Mouse (Mus musculus): ENCODE results near the gene Gatad1. TPM values are rescaled to one million over a fixed set of nuclear protein-coding genes. Genes with fewer than 3 reads are reported as not detected.
"Not testable (repeated sequence)": the region's sequence is repeated elsewhere in the genome, so short reads cannot be mapped to it uniquely, and the experiment has no call there.

Gatad1 gene
- total and polyA plus RNA-seq, 3 experiments, result 60.2 to 227 (median 202) TPM

DNA sequence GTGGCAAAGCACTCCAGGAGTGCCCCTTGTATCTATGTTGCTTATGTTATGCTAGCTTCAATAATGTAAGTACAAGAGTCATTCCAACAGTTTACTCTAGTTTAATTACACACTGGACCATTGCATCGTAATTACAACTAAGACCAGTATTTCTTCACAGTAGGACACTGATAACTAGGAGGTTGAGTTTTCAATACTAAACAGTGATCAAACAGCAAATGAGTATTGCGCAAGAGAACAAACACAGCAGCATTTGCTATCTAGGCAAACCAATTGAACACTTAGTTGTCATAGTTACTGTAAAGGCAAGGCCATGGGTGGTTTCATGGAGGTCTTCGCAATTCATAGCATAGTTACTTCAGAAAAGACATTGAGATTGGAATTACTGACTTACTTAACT lies 34.3 kb upstream of the Gatad1 start:
- H3K36me3 ChIP-seq (replicated peaks), result peaks cover 84% of the 10 kb centered on the region

GRCm38 (mm10) chr5:3688298-3688697 lies 31.3 kb upstream of the Gatad1 start:
- Histone ChIP-seq H3K36me3 (replicated peaks) (peaks cover 69% of the 10 kb centered on the region), H3K4me3 (ENCODE audit: low read depth, low read length) (no peak overlapping the region), H3K9me3 (replicated peaks) (no peaks in the 10 kb centered on the region), H3K27me3 (ENCODE audit: insufficient read depth, low read length) (no peaks in the 10 kb centered on the region), H3K4me1 (ENCODE audit: insufficient read depth, low read depth, low read length) (no peaks in the 10 kb centered on the region)
- TF ChIP-seq POLR2AphosphoS5 (IDR thresholded peaks at IDR 0.05; ENCODE audit: insufficient replicate concordance, low read depth, low read length), result no peak
- no peak for TF ChIP-seq TAL1 (conservative IDR thresholded peaks at IDR 0.05; ENCODE audit: low read depth, low read length)
- TF ChIP-seq CTCF (IDR thresholded peaks at IDR 0.05; ENCODE audit: low read depth, low read length), result no peak
- TF ChIP-seq GATA2 (IDR thresholded peaks at IDR 0.05; ENCODE audit: borderline replicate concordance, low read depth, low read length), result no peak
- no peak for TF ChIP-seq GATA1 (IDR thresholded peaks at IDR 0.05; ENCODE audit: borderline replicate concordance, low read length)
- no peak for ATAC-seq (ENCODE audit: extremely low read depth, insufficient number of reproducible peaks, low FRiP score, poor library complexity, severe bottlenecking)
- DNase-seq (ENCODE audit: low spot score), result no peak

More for the DNA sequence above, 34.3 kb upstream of the Gatad1 start:
- DNase-seq (ENCODE audit: low spot score), result no peak
- Histone ChIP-seq H3K4me1 (ENCODE audit: insufficient read depth, low read depth, low read length) (no peaks in the 10 kb centered on the region), H3K4me3 (ENCODE audit: low read depth, low read length) (no peak overlapping the region), H3K27me3 (ENCODE audit: insufficient read depth, low read length) (no peaks in the 10 kb centered on the region), H3K9me3 (replicated peaks) (no peaks in the 10 kb centered on the region)
- TF ChIP-seq TAL1 (conservative IDR thresholded peaks at IDR 0.05; ENCODE audit: low read depth, low read length) (no peak), GATA2 (IDR thresholded peaks at IDR 0.05; ENCODE audit: borderline replicate concordance, low read depth, low read length) (no peak), POLR2AphosphoS5 (IDR thresholded peaks at IDR 0.05; ENCODE audit: insufficient replicate concordance, low read depth, low read length) (no peak), GATA1 (IDR thresholded peaks at IDR 0.05; ENCODE audit: borderline replicate concordance, low read length) (no peak), CTCF (IDR thresholded peaks at IDR 0.05; ENCODE audit: low read depth, low read length) (no peak)
- ATAC-seq (ENCODE audit: extremely low read depth, insufficient number of reproducible peaks, low FRiP score, poor library complexity, severe bottlenecking), result no peak

DNA sequence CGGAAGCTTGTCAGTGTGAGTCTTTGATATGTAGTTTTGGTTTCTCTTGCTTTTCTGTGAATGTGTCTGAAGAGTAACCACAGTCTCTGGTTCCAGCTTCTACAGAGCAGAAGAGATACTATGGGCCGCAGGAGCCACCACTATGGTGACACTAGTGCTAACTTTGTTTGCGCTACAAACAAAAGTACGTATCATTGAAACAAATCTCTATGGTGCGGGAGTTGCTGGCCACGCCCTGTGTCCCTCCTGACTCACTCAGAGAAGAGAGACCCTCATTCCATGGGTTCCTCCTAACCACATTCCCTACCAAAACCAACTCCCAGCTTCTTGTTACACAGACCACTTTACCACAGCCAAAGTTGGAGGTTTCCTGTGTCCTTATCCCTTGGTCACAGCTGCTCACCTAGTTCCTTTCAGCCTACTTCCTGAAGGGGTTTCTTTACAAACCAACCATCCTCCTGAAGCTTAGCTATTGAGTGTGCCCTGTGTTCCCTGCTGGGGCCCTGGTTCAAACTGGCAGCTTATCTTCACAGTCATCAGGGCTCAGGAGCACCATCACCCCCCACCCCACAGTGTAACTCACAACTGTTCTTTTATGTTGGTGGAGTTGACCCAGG lies 13.1 kb upstream of the Gatad1 start:
- peak; percentile 6 for DNase-seq (ENCODE audit: low spot score)
- TF ChIP-seq GATA1 (IDR thresholded peaks at IDR 0.05; ENCODE audit: borderline replicate concordance, low read length) (no peak), CTCF (IDR thresholded peaks at IDR 0.05; ENCODE audit: low read depth, low read length) (no peak), GATA2 (IDR thresholded peaks at IDR 0.05; ENCODE audit: borderline replicate concordance, low read depth, low read length) (no peak), TAL1 (conservative IDR thresholded peaks at IDR 0.05; ENCODE audit: low read depth, low read length) (no peak; the same call in 1 of the 2 replicates), POLR2AphosphoS5 (IDR thresholded peaks at IDR 0.05; ENCODE audit: insufficient replicate concordance, low read depth, low read length) (no peak)
- H3K4me3 ChIP-seq (ENCODE audit: low read depth, low read length), result no peak overlapping the region
- H3K4me1 ChIP-seq (ENCODE audit: insufficient read depth, low read depth, low read length), result peaks cover 23% of the 10 kb centered on the region
- H3K36me3 ChIP-seq (replicated peaks), result no peaks in the 10 kb centered on the region
- no peaks in the 10 kb centered on the region for H3K9me3 ChIP-seq (replicated peaks)
- peaks cover 29% of the 10 kb centered on the region for H3K27me3 ChIP-seq (ENCODE audit: insufficient read depth, low read length)
- peak; percentile 70 for ATAC-seq (ENCODE audit: extremely low read depth, insufficient number of reproducible peaks, low FRiP score, poor library complexity, severe bottlenecking)

- Histone ChIP-seq H3K27me3 (ENCODE audit: insufficient read depth, low read length) (peaks cover 48% of the 10 kb centered on the region), H3K9me3 (replicated peaks) (no peaks in the 10 kb centered on the region), H3K36me3 (replicated peaks) (no peaks in the 10 kb centered on the region), H3K4me1 (ENCODE audit: insufficient read depth, low read depth, low read length) (peaks cover 20% of the 10 kb centered on the region), H3K4me3 (ENCODE audit: low read depth, low read length) (no peak overlapping the region)
- ATAC-seq (ENCODE audit: extremely low read depth, insufficient number of reproducible peaks, low FRiP score, poor library complexity, severe bottlenecking), result no peak
- TF ChIP-seq GATA2 (IDR thresholded peaks at IDR 0.05; ENCODE audit: borderline replicate concordance, low read depth, low read length) (no peak), CTCF (IDR thresholded peaks at IDR 0.05; ENCODE audit: low read depth, low read length) (no peak), POLR2AphosphoS5 (IDR thresholded peaks at IDR 0.05; ENCODE audit: insufficient replicate concordance, low read depth, low read length) (no peak)
- DNase-seq (ENCODE audit: low spot score), result no peak
These were observed 9.6 kb upstream of the Gatad1 start for GRCm38 (mm10) chr5:3666585-3666984.

- H3K27me3 ChIP-seq (ENCODE audit: insufficient read depth, low read length), result peaks cover 48% of the 10 kb centered on the region
- TF ChIP-seq GATA2 (IDR thresholded peaks at IDR 0.05; ENCODE audit: borderline replicate concordance, low read depth, low read length) (no peak), POLR2AphosphoS5 (IDR thresholded peaks at IDR 0.05; ENCODE audit: insufficient replicate concordance, low read depth, low read length) (no peak), GATA1 (IDR thresholded peaks at IDR 0.05; ENCODE audit: borderline replicate concordance, low read length) (no peak), CTCF (IDR thresholded peaks at IDR 0.05; ENCODE audit: low read depth, low read length) (no peak), TAL1 (conservative IDR thresholded peaks at IDR 0.05; ENCODE audit: low read depth, low read length) (no peak)
- DNase-seq (ENCODE audit: low spot score) (no peak), ATAC-seq (ENCODE audit: extremely low read depth, insufficient number of reproducible peaks, low FRiP score, poor library complexity, severe bottlenecking) (no peak)
- H3K4me3 ChIP-seq (ENCODE audit: low read depth, low read length), result no peak overlapping the region
- peaks cover 12% of the 10 kb centered on the region for H3K4me1 ChIP-seq (ENCODE audit: insufficient read depth, low read depth, low read length)
- no peaks in the 10 kb centered on the region for H3K36me3 ChIP-seq (replicated peaks)
- no peaks in the 10 kb centered on the region for H3K9me3 ChIP-seq (replicated peaks)
These were observed 8.2 kb upstream of the Gatad1 start for GRCm38 (mm10) chr5:3665225-3665624.

DNA sequence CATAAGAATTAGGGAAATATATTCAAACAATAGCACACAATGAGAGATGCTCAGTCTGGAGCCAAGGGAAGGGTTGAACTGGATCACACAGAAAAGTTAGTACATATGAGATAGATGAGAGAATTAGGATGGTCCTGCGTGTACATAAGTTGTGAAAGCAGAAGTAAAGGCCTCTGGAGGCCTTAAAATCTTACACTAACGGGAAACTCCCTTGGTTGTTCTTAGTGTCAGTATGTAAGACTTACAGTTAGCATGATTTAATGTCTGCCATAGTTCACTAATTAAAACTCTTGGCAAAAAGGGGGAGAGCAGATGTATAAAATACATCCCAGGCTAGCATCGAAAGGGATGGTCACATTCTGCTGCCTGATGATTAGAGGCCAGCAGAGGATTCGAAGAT lies 3.2 kb downstream of the Gatad1 start:
- TF ChIP-seq GATA1 (IDR thresholded peaks at IDR 0.05; ENCODE audit: borderline replicate concordance, low read length) (no peak), CTCF (IDR thresholded peaks at IDR 0.05; ENCODE audit: low read depth, low read length) (no peak), GATA2 (IDR thresholded peaks at IDR 0.05; ENCODE audit: borderline replicate concordance, low read depth, low read length) (no peak), TAL1 (conservative IDR thresholded peaks at IDR 0.05; ENCODE audit: low read depth, low read length) (no peak), POLR2AphosphoS5 (IDR thresholded peaks at IDR 0.05; ENCODE audit: insufficient replicate concordance, low read depth, low read length) (no peak)
- H3K9me3 ChIP-seq (replicated peaks), result peaks cover under 1% of the 10 kb centered on the region; the same call in 1 of the 2 replicates
- no peak for ATAC-seq (ENCODE audit: extremely low read depth, insufficient number of reproducible peaks, low FRiP score, poor library complexity, severe bottlenecking)
- H3K4me1 ChIP-seq (ENCODE audit: insufficient read depth, low read depth, low read length), result peaks cover 16% of the 10 kb centered on the region; the same call in 1 of the 2 replicates
- no peak overlapping the region for H3K4me3 ChIP-seq (ENCODE audit: low read depth, low read length)
- peaks cover 1% of the 10 kb centered on the region for H3K27me3 ChIP-seq (ENCODE audit: insufficient read depth, low read length)
- H3K36me3 ChIP-seq (replicated peaks), result no peaks in the 10 kb centered on the region
- no peak for DNase-seq (ENCODE audit: low spot score)

DNA sequence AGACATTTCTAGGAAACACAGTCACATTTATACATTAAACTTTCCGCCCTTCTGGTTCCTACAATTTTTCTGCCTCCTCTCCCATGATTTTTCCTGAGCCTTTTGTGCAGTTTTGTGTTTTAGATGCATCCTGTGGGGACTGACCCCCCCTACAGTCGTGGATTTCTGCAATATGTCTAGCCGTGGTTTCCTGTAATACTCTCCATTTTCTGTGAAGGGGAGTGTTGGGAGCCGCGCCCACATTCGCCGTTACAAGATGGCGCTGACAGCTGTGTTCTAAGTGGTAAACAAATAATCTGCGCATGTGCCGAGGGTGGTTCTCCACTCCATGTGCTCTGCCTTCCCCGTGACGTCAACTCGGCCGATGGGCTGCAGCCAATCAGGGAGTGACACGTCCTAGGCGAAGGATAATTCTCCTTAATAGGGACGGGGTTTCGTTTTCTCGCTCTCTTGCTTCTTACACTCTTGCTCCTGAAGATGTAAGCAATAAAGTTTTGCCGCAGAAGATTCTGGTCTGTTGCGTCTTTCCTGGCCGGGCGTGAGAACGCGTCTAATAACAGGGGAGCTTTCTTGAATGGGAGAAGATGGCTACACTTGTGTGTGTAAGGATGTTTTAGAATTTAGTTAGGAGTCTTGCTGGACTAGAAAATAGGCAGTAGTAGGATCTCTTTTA lies 3.9 kb downstream of the Gatad1 start:
- not testable (repeated sequence) for H3K27me3 ChIP-seq (ENCODE audit: insufficient read depth, low read length); H3K9me3 ChIP-seq (replicated peaks); H3K4me3 ChIP-seq (ENCODE audit: low read depth, low read length); DNase-seq (ENCODE audit: low spot score); H3K36me3 ChIP-seq (replicated peaks); ATAC-seq (ENCODE audit: extremely low read depth, insufficient number of reproducible peaks, low FRiP score, poor library complexity, severe bottlenecking)
- H3K4me1 ChIP-seq (ENCODE audit: insufficient read depth, low read depth, low read length), result peaks cover 19% of the 10 kb centered on the region
